Mouse (Mus musculus): ENCODE measurements around the gene Shisa4. TPM values are rescaled to one million over a fixed set of nuclear protein-coding genes. Genes with fewer than 3 reads are reported as not detected.

Shisa4 gene
- total RNA-seq, 1 experiment from 2014 or later, result not detected

Other genes with a start within 250 kb of the Shisa4 start
- gene Ptpn7, start 242.5 kb downstream of the Shisa4 start, total RNA-seq (2017), result 20.7 and 23.2 TPM in 2 replicates
- gene Arl8a, start 228.4 kb downstream of the Shisa4 start, total RNA-seq (2017), result 94.3 and 106 TPM in 2 replicates
- gene Gpr37l1, start 207.6 kb downstream of the Shisa4 start, total RNA-seq (2017), result 0.12 TPM in 1 of 2 replicates, not detected in the other
- gene Elf3, start 116.7 kb downstream of the Shisa4 start, total RNA-seq (2017), result 3.5 and 4.3 TPM in 2 replicates
- 70.6 and 71.6 TPM in 2 replicates for gene Rnpep, start 91.2 kb downstream of the Shisa4 start, total RNA-seq (2017)
- gene Timm17a, start 61.5 kb downstream of the Shisa4 start, total RNA-seq (2017), result 4.0 and 5.9 TPM in 2 replicates
- not detected in 2 replicates for gene Lmod1, start 50.4 kb downstream of the Shisa4 start, total RNA-seq (2017)
- 36.1 and 42.1 TPM in 2 replicates for gene Ipo9, start 55.3 kb upstream of the Shisa4 start, total RNA-seq (2017)
- gene Nav1, start 232.1 kb upstream of the Shisa4 start, total RNA-seq (2017), result 1.0 and 1.1 TPM in 2 replicates